Mouse (Mus musculus): ENCODE data around the gene Plekhj1. TPM values are rescaled to one million over a fixed set of nuclear protein-coding genes. Genes with fewer than 3 reads are reported as not detected.

The Plekhj1 gene
- polyA plus RNA-seq, 1 experiment from 2014 or later: 118 TPM

DNA sequence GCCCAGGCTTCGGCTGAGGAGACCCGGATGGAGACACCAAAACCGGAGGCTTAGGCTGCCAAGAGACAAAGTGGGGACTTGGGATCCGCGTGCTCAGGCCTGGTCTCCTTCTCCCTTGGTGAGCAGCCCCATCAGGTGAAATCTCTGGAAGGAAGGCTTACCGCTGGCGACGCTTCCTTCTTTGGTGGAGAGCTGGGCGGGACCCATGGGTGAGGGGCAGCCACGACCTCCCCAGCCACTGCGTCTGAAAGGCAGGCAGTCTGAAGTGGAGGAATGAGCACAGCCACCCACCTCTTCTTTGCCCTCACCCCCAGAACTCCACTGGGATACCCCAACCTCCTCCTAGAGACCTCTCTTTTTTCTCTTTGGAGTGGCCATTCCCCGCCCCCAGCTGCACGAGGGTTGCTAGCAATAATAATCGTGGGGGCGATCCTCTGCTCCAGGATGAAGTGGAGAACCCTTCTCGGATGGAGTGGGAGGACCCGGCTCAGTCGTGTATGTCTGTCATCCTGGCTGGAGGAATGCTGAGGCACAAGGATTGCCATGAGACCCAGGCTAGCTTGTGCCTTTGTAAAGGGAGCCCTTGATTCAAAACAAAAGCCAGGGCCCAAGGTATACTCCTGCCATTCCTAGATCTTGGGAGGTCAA, 10.7 kb upstream of the Plekhj1 start:
- Histone ChIP-seq H3K4me2 (peak overlapping the region; percentile 92), H3K4me1 (peaks cover 45% of the 10 kb centered on the region), H3K27ac (no peak overlapping the region), H3K27me3 (replicated peaks) (peaks cover 22% of the 10 kb centered on the region; the same call in 1 of the 2 replicates), H3K4me3 (replicated peaks) (peak overlapping the region; percentile 13), H3K36me3 (peaks cover 11% of the 10 kb centered on the region), H3K9ac (0 out of 2 replicates have a peak overlapping the region, but pooled peaks have one; percentile 16), H3K9me3 (no peaks in the 10 kb centered on the region)
- ATAC-seq (ENCODE audit: insufficient read depth, low FRiP score, low read depth): no peak
- 13% methylated on average over 17 of the region's 18 CpGs for WGBS

DNA sequence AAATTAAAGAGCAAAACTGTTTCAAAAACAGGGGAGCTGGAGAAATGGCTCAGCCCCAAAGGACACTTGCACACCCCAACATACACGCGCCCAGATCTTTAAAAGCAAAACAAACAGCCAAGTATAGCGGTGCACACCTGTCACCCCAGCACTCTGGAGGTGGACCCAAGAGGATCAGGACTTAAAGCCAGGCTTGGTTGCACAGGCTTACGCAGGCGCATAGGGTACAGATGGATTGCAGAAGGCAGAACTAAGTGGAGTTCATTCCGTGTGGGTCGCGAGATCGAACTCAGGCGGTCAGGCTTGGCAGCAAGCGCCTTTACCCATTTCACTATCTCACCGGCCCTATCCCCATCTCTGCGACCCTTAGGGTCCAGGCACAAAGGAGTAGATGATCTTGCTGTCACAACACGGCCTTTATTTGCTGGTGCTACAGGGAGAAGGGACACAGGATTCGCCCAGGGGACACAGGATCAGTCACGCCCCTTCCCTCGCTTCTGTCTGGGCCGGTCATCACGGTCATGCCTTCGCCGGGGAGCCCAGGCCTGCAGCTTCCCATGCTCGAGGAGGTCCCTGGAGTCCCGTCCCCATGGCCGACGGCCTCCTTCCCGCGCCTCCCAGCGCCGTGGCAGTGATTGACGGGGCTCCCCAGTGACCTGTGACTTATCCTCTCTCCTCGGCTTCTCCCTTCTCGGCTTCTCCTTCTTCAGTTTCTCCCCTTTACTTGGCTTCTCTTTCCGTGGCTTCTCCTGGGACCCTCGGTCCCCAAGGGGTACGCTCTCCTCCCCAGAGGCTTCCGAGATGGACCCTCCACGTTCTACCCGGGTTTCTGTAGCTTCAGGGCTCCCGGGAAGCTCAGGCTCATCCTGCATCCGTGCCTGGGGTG, 9.9 kb upstream of the Plekhj1 start:
- H3K4me1 ChIP-seq: peaks cover 45% of the 10 kb centered on the region
- H3K4me2 ChIP-seq: peak overlapping the region; percentile 92
- ATAC-seq (ENCODE audit: insufficient read depth, low FRiP score, low read depth): no peak
- H3K9ac ChIP-seq: 0 out of 2 replicates have a peak overlapping the region, but pooled peaks have one; percentile 16
- H3K9me3 ChIP-seq: no peaks in the 10 kb centered on the region
- WGBS: 23% methylated on average over 40 of the region's 40 CpGs
- H3K27me3 ChIP-seq (replicated peaks): peaks cover 22% of the 10 kb centered on the region; the same call in 1 of the 2 replicates
- H3K27ac ChIP-seq: no peak overlapping the region
- peaks cover 18% of the 10 kb centered on the region for H3K36me3 ChIP-seq
- H3K4me3 ChIP-seq (replicated peaks): peak overlapping the region; percentile 13

DNA sequence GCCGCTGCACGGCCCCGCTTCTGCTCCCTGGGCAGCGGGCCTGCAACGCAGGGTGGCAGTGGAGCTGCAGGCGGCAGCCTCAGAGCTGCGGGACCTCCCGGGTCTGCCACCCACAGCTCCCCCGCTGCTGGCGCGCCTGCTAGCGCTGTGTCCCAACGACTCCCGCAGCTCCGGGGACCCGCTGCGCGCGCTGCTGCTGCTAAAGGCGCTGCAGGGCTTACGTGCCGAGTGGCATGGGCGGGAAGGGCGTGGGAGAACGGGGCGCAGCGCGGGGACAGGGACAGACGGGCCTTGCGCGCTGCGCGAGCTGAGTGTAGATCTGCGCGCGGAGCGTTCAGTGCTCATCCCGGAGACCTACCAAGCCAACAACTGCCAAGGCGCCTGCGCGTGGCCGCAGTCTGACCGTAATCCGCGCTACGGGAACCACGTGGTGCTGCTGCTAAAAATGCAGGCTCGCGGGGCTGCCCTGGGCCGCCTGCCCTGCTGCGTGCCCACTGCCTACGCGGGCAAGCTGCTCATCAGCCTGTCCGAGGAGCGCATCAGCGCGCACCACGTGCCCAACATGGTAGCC, 8.7 kb upstream of the Plekhj1 start:
- Histone ChIP-seq H3K4me2 (peak overlapping the region; percentile 92), H3K4me3 (replicated peaks) (peak overlapping the region; percentile 46), H3K36me3 (peaks cover 30% of the 10 kb centered on the region), H3K27me3 (replicated peaks) (peaks cover 22% of the 10 kb centered on the region; the same call in 1 of the 2 replicates), H3K4me1 (peaks cover 45% of the 10 kb centered on the region), H3K9me3 (no peaks in the 10 kb centered on the region), H3K9ac (peak overlapping the region; percentile 43; the same call in 1 of the 2 replicates), H3K27ac (peak overlapping the region; percentile 78)
- under 1% methylated on average over 53 of the region's 58 CpGs for WGBS
- peak; percentile 25 for ATAC-seq (ENCODE audit: insufficient read depth, low FRiP score, low read depth)

DNA sequence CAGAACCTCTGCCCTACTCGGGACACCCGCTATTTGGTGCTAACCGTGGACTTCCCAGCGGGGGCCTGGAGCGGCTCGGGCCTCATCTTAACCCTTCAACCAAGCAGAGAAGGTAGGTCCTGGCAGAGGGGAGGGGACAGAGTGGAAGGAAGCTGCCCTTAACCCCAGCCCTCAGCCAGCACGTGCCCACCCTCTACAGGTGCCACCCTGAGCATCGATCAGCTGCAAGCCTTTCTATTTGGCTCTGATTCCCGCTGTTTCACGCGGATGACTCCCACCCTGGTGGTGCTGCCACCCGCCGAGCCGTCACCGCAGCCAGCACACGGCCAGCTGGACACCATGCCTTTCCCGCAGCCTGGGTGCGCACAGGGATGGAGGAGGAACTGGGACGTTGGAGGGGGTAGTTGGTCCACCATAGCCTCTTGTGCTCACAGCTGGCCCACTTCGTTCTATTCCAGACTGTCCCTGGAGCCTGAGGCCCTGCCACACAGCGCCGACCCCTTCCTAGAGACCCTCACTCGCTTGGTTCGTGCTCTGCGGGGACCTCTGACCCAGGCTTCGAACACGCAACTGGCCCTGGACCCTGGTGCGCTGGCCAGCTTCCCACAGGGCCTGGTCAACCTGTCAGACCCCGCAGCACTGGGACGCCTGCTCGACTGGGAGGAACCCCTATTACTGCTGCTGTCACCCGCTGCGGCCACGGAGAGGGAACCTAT, 8.1 kb upstream of the Plekhj1 start:
- peaks cover 22% of the 10 kb centered on the region; the same call in 1 of the 2 replicates for H3K27me3 ChIP-seq (replicated peaks)
- peak overlapping the region; percentile 46 for H3K4me3 ChIP-seq (replicated peaks)
- no peaks in the 10 kb centered on the region for H3K9me3 ChIP-seq
- peak overlapping the region; percentile 43; the same call in 1 of the 2 replicates for H3K9ac ChIP-seq
- no peak for ATAC-seq (ENCODE audit: insufficient read depth, low FRiP score, low read depth)
- H3K36me3 ChIP-seq: peaks cover 36% of the 10 kb centered on the region
- H3K27ac ChIP-seq: peak overlapping the region; percentile 78
- 48% methylated on average over 34 of the region's 34 CpGs for WGBS
- peak overlapping the region; percentile 92 for H3K4me2 ChIP-seq
- peaks cover 45% of the 10 kb centered on the region for H3K4me1 ChIP-seq

DNA sequence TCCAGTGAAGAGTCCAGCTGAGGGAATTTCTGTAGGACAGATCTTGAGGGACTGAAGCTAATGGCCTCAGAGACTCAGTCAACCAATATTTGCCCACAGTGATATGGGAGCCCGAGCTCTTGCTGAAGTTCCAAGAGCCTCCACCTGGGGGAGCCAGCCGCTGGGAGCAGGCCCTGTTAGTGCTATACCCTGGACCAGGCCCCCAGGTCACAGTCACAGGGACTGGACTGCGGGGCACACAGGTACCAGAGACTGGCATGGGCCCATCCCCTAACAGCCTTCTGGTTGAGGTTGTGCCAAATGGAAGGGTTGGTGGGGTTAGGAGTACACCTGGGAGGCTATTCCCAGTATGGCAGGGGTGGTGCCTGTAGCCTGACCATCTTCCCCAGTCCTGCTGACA, 7.5 kb upstream of the Plekhj1 start:
- peaks cover 42% of the 10 kb centered on the region for H3K36me3 ChIP-seq
- WGBS: 18% methylated on average over 3 of the region's 3 CpGs
- no peak overlapping the region for H3K9ac ChIP-seq
- H3K27me3 ChIP-seq (replicated peaks): peaks cover 22% of the 10 kb centered on the region; the same call in 1 of the 2 replicates
- no peak overlapping the region for H3K27ac ChIP-seq
- H3K4me3 ChIP-seq (replicated peaks): no peak overlapping the region
- no peaks in the 10 kb centered on the region for H3K9me3 ChIP-seq
- peaks cover 45% of the 10 kb centered on the region for H3K4me1 ChIP-seq
- H3K4me2 ChIP-seq: peak overlapping the region; percentile 92; the same call in 1 of the 2 replicates
- peak; percentile 40; the same call in 1 of the 2 replicates for ATAC-seq (ENCODE audit: insufficient read depth, low FRiP score, low read depth)

DNA sequence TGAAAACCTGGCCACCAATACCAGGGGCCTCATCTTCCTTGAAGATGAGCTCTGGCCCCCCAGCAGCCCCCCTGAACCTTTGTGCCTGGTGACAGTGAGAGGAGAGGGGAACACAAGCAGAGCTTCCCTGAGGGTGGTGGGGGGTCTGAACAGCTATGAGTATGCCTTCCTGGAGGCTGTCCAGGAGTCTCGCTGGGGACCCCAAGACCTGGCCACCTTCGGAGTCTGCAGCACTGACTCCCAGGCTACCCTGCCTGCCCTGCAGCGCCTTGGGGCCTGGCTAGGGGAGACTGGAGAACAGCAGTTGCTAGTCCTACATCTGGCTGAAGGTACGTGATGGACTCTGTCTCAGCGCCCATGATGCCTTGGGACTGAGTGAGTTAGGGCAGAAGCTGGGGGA, 6.9 kb upstream of the Plekhj1 start:
- Histone ChIP-seq H3K27me3 (replicated peaks) (peaks cover 18% of the 10 kb centered on the region; the same call in 1 of the 2 replicates), H3K4me1 (peaks cover 45% of the 10 kb centered on the region), H3K4me2 (no peak overlapping the region), H3K36me3 (peaks cover 42% of the 10 kb centered on the region), H3K27ac (no peak overlapping the region), H3K9ac (no peak overlapping the region), H3K9me3 (no peaks in the 10 kb centered on the region), H3K4me3 (replicated peaks) (no peak overlapping the region)
- WGBS: 67% methylated on average over 5 of the region's 5 CpGs
- ATAC-seq (ENCODE audit: insufficient read depth, low FRiP score, low read depth): no peak

DNA sequence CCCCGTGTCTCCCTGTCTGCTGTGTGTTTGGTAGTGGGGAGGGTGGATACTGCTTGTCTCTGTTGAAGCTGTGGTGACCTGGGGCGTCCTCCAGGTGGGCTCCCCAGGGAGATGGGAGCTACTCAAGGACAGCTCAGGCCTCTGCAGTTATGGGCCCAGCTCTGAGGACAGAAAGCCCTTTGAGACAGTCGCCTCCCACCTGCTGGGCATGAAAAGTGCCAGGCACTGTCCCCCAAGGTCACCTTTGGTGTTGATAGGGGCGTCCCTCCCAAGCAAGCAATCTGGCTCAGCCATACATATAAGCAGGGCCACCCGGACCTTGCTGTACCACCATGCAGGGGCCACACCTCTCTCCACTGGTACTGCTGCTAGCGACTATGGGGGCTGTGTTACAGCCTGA, 6.5 kb upstream of the Plekhj1 start, which contains the start of gene Amh:
Amh (plus strand) TSS at position 328 of the 400 bp plus-strand sequence.
- peaks cover 42% of the 10 kb centered on the region for H3K36me3 ChIP-seq
- ATAC-seq (ENCODE audit: insufficient read depth, low FRiP score, low read depth): no peak
- WGBS: 67% methylated on average over 6 of the region's 6 CpGs
- peaks cover 46% of the 10 kb centered on the region for H3K4me1 ChIP-seq
- no peak within 1 kb of the TSS for H3K4me3 ChIP-seq (replicated peaks)
- no peaks in the 10 kb centered on the region for H3K9me3 ChIP-seq
- H3K4me2 ChIP-seq: no peak within 1 kb of the TSS; the same call in 1 of the 2 replicates
- no peak within 1 kb of the TSS for H3K27ac ChIP-seq
- peaks cover 15% of the 10 kb centered on the region; the same call in 1 of the 2 replicates for H3K27me3 ChIP-seq (replicated peaks)
- H3K9ac ChIP-seq: no peak within 1 kb of the TSS

DNA sequence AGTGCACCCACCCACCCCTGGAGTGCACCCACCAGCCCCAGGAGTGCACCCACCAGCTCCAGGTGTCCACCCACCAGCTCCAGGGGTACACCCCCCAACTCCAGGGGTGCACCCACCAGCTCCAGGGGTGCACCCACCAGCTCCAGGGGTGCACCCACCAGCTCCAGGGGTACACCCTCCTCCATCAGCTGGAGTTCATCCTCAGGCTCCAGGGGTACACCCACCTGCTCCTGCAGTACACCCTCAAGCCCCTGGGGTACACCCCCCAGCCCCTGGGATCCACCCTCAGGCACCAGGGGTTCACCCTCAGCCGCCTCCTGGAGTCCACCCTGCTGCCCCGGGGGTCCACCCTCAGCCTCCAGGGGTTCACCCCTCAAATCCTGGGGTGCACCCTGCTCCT, 5.9 kb upstream of the Plekhj1 start:
- 91% methylated on average over 2 of the region's 2 CpGs for WGBS
- no peak for ATAC-seq (ENCODE audit: insufficient read depth, low FRiP score, low read depth)

DNA sequence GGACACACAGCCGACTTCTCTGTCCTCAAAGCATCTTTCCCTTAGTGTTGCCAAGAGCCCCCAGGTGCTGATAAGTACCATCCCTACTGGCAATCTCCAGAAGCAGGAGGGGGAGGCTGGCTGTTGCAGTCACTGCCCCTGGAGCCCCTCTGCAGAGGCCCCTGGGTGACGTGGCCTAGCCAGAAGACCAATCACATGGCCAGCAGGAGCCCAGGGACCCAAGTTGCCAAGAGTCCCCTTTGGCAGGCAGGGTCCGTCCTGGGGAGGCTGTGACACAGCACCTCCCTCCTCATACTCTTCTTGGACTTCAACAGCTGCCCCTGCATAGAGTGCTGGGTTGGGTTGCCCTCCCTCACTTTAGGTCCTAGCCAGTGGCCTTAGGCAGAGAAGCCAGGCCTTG, 4.6 kb upstream of the Plekhj1 start:
- Histone ChIP-seq H3K4me1 (peaks cover 35% of the 10 kb centered on the region), H3K4me3 (replicated peaks) (no peak overlapping the region), H3K9ac (no peak overlapping the region), H3K27me3 (replicated peaks) (peaks cover 1% of the 10 kb centered on the region; the same call in 1 of the 2 replicates), H3K36me3 (peaks cover 42% of the 10 kb centered on the region), H3K9me3 (no peaks in the 10 kb centered on the region), H3K4me2 (no peak overlapping the region), H3K27ac (no peak overlapping the region)
- WGBS: 78% methylated on average over 3 of the region's 3 CpGs
- no peak for ATAC-seq (ENCODE audit: insufficient read depth, low FRiP score, low read depth)

More for the DNA sequence above, 5.9 kb upstream of the Plekhj1 start:
- no peak overlapping the region for H3K4me2 ChIP-seq
- H3K9ac ChIP-seq: no peak overlapping the region
- H3K27me3 ChIP-seq (replicated peaks): peaks cover 14% of the 10 kb centered on the region; the same call in 1 of the 2 replicates
- H3K27ac ChIP-seq: no peak overlapping the region
- no peaks in the 10 kb centered on the region for H3K9me3 ChIP-seq
- H3K4me1 ChIP-seq: peaks cover 49% of the 10 kb centered on the region
- no peak overlapping the region for H3K4me3 ChIP-seq (replicated peaks)
- H3K36me3 ChIP-seq: peaks cover 42% of the 10 kb centered on the region

DNA sequence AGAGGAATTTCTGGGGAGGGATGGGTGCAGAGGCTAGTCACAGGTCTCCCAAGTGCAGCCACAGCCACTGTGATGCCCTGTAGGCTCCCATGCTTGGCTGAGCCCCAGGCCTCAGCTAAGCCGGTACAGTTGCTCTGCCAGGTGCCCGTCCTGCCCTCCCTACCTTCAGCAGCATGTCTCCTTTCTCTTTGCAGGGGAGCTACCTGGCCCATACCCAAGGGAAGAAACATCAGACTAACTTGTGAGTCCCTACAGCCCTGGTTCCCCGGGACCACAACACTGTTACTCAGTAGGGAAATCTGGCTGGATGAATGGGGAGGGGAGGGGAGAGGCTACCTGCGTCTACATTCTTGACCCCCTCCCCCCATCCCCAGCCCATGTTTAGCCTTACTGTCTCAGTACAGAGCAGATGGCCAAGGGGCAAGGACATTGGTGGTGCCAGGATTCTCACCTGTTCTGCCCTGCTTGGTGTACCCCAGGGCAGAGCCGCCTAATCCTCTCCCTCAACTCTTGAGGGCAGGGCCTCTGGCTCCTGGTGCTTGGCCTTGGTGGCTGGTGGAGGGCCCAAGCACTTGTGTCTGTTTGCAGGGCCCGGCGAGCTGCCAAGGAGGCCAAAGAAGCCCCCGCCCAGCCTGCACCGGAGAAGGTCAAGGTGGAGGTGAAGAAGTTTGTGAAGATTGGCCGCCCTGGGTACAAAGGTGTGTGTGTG, 3.9 kb upstream of the Plekhj1 start:
- Histone ChIP-seq H3K4me3 (replicated peaks) (no peak overlapping the region), H3K27ac (no peak overlapping the region), H3K4me2 (no peak overlapping the region), H3K4me1 (peaks cover 30% of the 10 kb centered on the region), H3K9me3 (no peaks in the 10 kb centered on the region), H3K27me3 (replicated peaks) (no peaks in the 10 kb centered on the region), H3K9ac (no peak overlapping the region), H3K36me3 (peaks cover 42% of the 10 kb centered on the region)
- WGBS: 90% methylated on average over 10 of the region's 10 CpGs
- ATAC-seq (ENCODE audit: insufficient read depth, low FRiP score, low read depth): no peak

All from stomach, embryonic 15.5 days (tissue).